Mouse (Mus musculus) limb, embryonic 10.5 days (tissue): ENCODE results near the gene Gm26938. TPM values are rescaled to one million over a fixed set of nuclear protein-coding genes. Genes with fewer than 3 reads are reported as not detected.

Experiments used
- DNase-seq: peaks from one replicate; pipeline ENCODE4 v3.0.0-alpha.2; 2017; ENCODE audit warnings: low spot score
- H3K27ac ChIP-seq: fragments of 300-500 bp; sonication (generic); 2 replicates; pipeline ENCODE4 v1.5.1; 2016; ENCODE audit warnings: mild to moderate bottlenecking
- H3K27me3 ChIP-seq: fragments of 300-500 bp; sonication (generic); 2 replicates; pipeline ENCODE4 v1.6.1; 2016; ENCODE audit warnings: low read depth, mild to moderate bottlenecking; ENCODE audit not compliant: poor library complexity, severe bottlenecking
- H3K36me3 ChIP-seq: fragments of 300-500 bp; sonication (generic); 2 replicates; pipeline ENCODE4 v1.6.1; 2016; ENCODE audit warnings: mild to moderate bottlenecking, moderate library complexity
- H3K4me1 ChIP-seq: fragments of 300-500 bp; sonication (generic); 2 replicates; pipeline ENCODE4 v1.6.1; 2016
- H3K4me3 ChIP-seq: fragments of 300-500 bp; sonication (generic); 2 replicates; pipeline ENCODE4 v1.5.1; 2016; ENCODE audit warnings: mild to moderate bottlenecking, moderate library complexity
- H3K9me3 ChIP-seq: fragments of 300-500 bp; sonication (generic); replicated peaks from 2 replicates; pipeline ENCODE4 v1.6.1; 2016; ENCODE audit warnings: mild to moderate bottlenecking
- WGBS: fragments of 180-500 bp; shearing (Covaris S2); methylation state at CpG from one replicate; pipeline ENCODE4 v1.1.7; 2016; 5-methylcytosine and 5-hydroxymethylcytosine counted together
- polyA plus RNA-seq: library from polyadenylated mRNA; unstranded; fragments of >200 nt; fragmentation: Nextera tagmentation; extraction: Ambion mirVana; gene quantifications from 2 replicates; pipeline ENCODE4 v1.2.1, GENCODE M21; 2016

Gene Gm26938
- polyA plus RNA-seq, 1 experiment from 2014 or later = not detected

GRCm38 (mm10) chr5:139812398-139813125 is 13.6 kb downstream of the Gm26938 start:
- Histone ChIP-seq H3K27ac (0 out of 2 replicates have a peak overlapping the region, but pooled peaks have one; percentile 2), H3K9me3 (no peaks in the 10 kb centered on the region), H3K4me1 (peaks cover 10% of the 10 kb centered on the region), H3K36me3 (no peaks in the 10 kb centered on the region), H3K4me3 (no peak overlapping the region), H3K27me3 (peaks cover 54% of the 10 kb centered on the region)
- DNase-seq = no peak
- 65% methylated on average over 20 of the region's 20 CpGs for WGBS

GRCm38 (mm10) chr5:139811677-139812397 is 14.4 kb downstream of the Gm26938 start:
- DNase-seq = no peak
- no peak overlapping the region for H3K27ac ChIP-seq
- H3K9me3 ChIP-seq = no peaks in the 10 kb centered on the region
- H3K4me3 ChIP-seq = no peak overlapping the region
- H3K36me3 ChIP-seq = no peaks in the 10 kb centered on the region
- peaks cover 54% of the 10 kb centered on the region for H3K27me3 ChIP-seq
- 80% methylated on average over 15 of the region's 15 CpGs for WGBS
- peaks cover 10% of the 10 kb centered on the region for H3K4me1 ChIP-seq

GRCm38 (mm10) chr5:139809397-139809796 is 16.8 kb downstream of the Gm26938 start:
- no peaks in the 10 kb centered on the region for H3K36me3 ChIP-seq
- no peak overlapping the region for H3K4me3 ChIP-seq
- no peak for DNase-seq
- peaks cover 12% of the 10 kb centered on the region for H3K4me1 ChIP-seq
- peaks cover 31% of the 10 kb centered on the region for H3K27me3 ChIP-seq
- H3K27ac ChIP-seq = no peak overlapping the region
- no peaks in the 10 kb centered on the region for H3K9me3 ChIP-seq
- WGBS = 67% methylated on average over 4 of the region's 4 CpGs

DNA sequence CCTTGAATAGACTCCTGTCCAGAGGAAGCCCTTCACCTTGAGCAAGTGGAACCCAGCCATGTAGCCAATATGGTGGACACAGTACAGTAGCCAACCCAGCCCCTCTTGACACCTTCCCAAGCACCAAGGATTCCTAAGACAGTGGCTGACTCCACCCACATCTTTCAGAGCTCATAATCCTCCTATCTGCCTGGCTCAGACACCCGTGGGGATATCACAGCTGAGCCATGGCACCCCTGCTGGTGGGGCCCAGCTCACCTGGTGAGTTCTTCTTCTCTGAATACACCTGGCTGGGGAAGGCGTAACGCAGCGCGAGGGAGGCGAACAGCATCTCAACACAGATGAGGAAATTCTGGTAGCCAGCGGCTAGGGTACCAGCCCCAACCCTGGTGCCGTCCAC is 20.3 kb downstream of the Gm26938 start:
- Histone ChIP-seq H3K9me3 (no peaks in the 10 kb centered on the region), H3K4me3 (no peak overlapping the region), H3K36me3 (peaks cover 6% of the 10 kb centered on the region; the same call in 1 of the 2 replicates), H3K27ac (peak overlapping the region; percentile 59; the same call in 1 of the 2 replicates), H3K27me3 (no peaks in the 10 kb centered on the region), H3K4me1 (peaks cover 24% of the 10 kb centered on the region)
- 88% methylated on average over 8 of the region's 8 CpGs for WGBS
- no peak for DNase-seq

GRCm38 (mm10) chr5:139804573-139805111 is 21.6 kb downstream of the Gm26938 start:
- no peak overlapping the region for H3K4me3 ChIP-seq
- peak overlapping the region; percentile 59 for H3K27ac ChIP-seq
- WGBS = 90% methylated on average over 11 of the region's 11 CpGs
- no peaks in the 10 kb centered on the region for H3K27me3 ChIP-seq
- H3K9me3 ChIP-seq = no peaks in the 10 kb centered on the region
- H3K4me1 ChIP-seq = peaks cover 24% of the 10 kb centered on the region
- DNase-seq = no peak
- H3K36me3 ChIP-seq = peaks cover 18% of the 10 kb centered on the region

- Histone ChIP-seq H3K4me1 (peaks cover 24% of the 10 kb centered on the region), H3K36me3 (peaks cover 24% of the 10 kb centered on the region), H3K27ac (peak overlapping the region; percentile 59), H3K4me3 (peak overlapping the region; percentile 18), H3K27me3 (no peaks in the 10 kb centered on the region), H3K9me3 (no peaks in the 10 kb centered on the region)
- 14% methylated on average over 6 of the region's 6 CpGs for WGBS
- no peak for DNase-seq
These were observed 22.1 kb downstream of the Gm26938 start for GRCm38 (mm10) chr5:139804107-139804551.

GRCm38 (mm10) chr5:139803601-139804102 is 22.6 kb downstream of the Gm26938 start:
- Histone ChIP-seq H3K36me3 (peaks cover 24% of the 10 kb centered on the region), H3K27ac (peak overlapping the region; percentile 59), H3K4me3 (peak overlapping the region; percentile 18), H3K4me1 (peaks cover 24% of the 10 kb centered on the region), H3K27me3 (no peaks in the 10 kb centered on the region), H3K9me3 (no peaks in the 10 kb centered on the region)
- DNase-seq = peak; percentile 72
- 12% methylated on average over 12 of the region's 12 CpGs for WGBS

DNA sequence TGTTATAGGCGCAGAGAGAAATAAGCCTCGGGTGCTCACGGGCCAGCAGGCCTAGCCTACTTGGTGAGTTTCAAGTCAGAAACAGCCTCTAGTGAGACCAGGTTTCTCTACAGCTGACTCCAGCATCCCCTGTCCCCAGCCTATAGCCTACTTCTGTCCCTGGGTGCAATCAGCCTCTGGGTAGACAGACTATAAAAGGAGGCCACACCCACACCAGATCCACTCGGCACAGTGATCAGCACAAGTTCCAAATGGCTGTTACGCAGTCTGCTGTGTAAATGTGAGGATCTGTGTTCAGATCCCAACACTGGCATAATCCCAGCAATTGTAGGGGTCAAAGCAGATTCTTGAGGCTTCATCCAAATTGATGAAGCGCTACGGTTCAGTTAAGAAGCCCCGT is 23.0 kb downstream of the Gm26938 start:
- no peak overlapping the region for H3K4me3 ChIP-seq
- H3K27ac ChIP-seq = peak overlapping the region; percentile 59; the same call in 1 of the 2 replicates

DNA sequence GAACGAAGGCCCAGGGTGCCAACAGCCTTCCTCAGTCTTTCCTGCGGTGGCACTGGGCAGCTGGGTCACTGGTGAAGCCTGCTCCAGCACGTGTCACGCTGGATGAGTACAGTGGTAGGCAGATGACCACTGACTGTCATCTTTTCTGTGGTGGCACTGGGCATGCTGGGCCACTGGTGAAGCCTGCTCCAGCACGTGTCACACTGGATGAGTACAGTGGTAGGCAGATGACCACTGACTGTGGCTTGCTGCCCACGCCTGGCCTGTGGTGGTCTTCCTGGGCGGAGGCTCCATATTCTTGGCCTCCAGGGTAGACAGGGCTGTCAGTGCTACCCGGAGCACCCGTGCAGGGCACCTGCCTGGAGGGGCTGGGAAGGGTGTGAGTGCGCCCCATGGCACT is 24.3 kb downstream of the Gm26938 start:
- H3K4me1 ChIP-seq = peaks cover 42% of the 10 kb centered on the region
- WGBS = 92% methylated on average over 10 of the region's 10 CpGs
- H3K9me3 ChIP-seq = no peaks in the 10 kb centered on the region
- peaks cover 24% of the 10 kb centered on the region for H3K36me3 ChIP-seq
- DNase-seq = no peak
- no peaks in the 10 kb centered on the region for H3K27me3 ChIP-seq
- H3K27ac ChIP-seq = no peak overlapping the region
- H3K4me3 ChIP-seq = no peak overlapping the region

More for the DNA sequence above, 23.0 kb downstream of the Gm26938 start:
- Histone ChIP-seq H3K36me3 (peaks cover 24% of the 10 kb centered on the region), H3K9me3 (no peaks in the 10 kb centered on the region), H3K4me1 (peaks cover 29% of the 10 kb centered on the region), H3K27me3 (no peaks in the 10 kb centered on the region)
- 76% methylated on average over 8 of the region's 8 CpGs for WGBS
- DNase-seq = no peak

- no peak overlapping the region for H3K27ac ChIP-seq
- no peaks in the 10 kb centered on the region for H3K9me3 ChIP-seq
- H3K36me3 ChIP-seq = peaks cover 24% of the 10 kb centered on the region
- no peaks in the 10 kb centered on the region for H3K27me3 ChIP-seq
- peaks cover 48% of the 10 kb centered on the region for H3K4me1 ChIP-seq
- no peak for DNase-seq
- whole genome bisulfite sequencing = 92% methylated on average over 8 of the region's 8 CpGs
- no peak overlapping the region for H3K4me3 ChIP-seq
These were observed 25.0 kb downstream of the Gm26938 start for GRCm38 (mm10) chr5:139801231-139801630.

DNA sequence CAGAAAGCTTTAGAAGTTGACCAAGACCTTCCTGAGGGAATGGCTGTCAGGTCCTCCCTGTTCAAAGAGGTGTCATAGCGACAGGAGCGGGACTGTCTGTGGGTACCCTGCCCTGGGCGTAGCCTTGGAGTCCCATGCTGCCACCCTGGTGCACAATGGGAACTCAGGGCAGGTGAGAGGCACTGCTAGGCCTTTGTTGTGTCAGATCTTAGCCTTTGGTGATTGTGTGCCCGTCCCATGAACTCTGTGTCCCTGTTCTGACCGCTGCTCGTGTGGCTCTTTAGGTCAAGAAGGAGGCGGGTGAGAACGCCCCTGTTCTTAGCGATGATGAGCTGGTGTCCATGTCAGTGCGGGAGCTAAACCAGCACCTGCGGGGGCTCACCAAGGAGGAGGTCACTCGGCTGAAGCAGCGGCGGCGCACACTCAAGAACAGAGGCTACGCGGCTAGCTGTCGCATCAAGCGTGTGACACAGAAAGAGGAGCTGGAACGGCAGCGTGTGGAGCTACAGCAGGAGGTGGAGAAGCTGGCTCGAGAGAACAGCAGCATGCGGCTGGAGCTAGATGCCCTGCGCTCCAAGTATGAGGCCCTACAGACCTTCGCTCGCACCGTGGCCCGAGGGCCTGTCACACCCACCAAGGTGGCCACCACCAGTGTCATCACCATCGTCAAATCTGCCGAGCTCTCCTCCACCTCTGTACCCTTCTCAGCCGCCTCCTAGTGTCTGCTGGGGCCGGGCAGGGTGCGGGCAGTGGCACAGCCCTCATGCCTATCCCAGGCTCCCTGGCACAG is 26.2 kb downstream of the Gm26938 start:
- no peak for DNase-seq
- Histone ChIP-seq H3K4me3 (no peak overlapping the region), H3K9me3 (no peaks in the 10 kb centered on the region), H3K36me3 (peaks cover 24% of the 10 kb centered on the region), H3K4me1 (peaks cover 57% of the 10 kb centered on the region), H3K27me3 (no peaks in the 10 kb centered on the region), H3K27ac (no peak overlapping the region)
- 93% methylated on average over 33 of the region's 33 CpGs for WGBS

- WGBS = 89% methylated on average over 9 of the region's 9 CpGs
- Histone ChIP-seq H3K4me3 (no peak overlapping the region), H3K36me3 (peaks cover 24% of the 10 kb centered on the region), H3K27me3 (no peaks in the 10 kb centered on the region), H3K27ac (no peak overlapping the region), H3K4me1 (peaks cover 56% of the 10 kb centered on the region), H3K9me3 (no peaks in the 10 kb centered on the region)
- DNase-seq = no peak
These were observed 27.2 kb downstream of the Gm26938 start for GRCm38 (mm10) chr5:139799041-139799440.
